Mouse (Mus musculus) c-Kit-negative CD71-positive TER-119-positive erythroid progenitor cells, embryonic 14.5 days (primary cell): ENCODE measurements around the gene Gck.

Experiments used
- DNase-seq: peaks from one replicate; pipeline ENCODE4 v3.0.0-alpha.2; 2013; ENCODE audit warnings: low read depth, low spot score

Gene Gck

GRCm38 (mm10) chr11:5877421-5877820 lies 72.5 kb downstream of the Gck start:
- no peak for DNase-seq

GRCm38 (mm10) chr11:5873192-5873591 lies 76.7 kb downstream of the Gck start:
- DNase-seq = no peak

GRCm38 (mm10) chr11:5872707-5873106 lies 77.2 kb downstream of the Gck start:
- no peak for DNase-seq

- DNase-seq = no peak
These were observed 79.8 kb downstream of the Gck start for GRCm38 (mm10) chr11:5870069-5870468.

GRCm38 (mm10) chr11:5869331-5869730 lies 80.5 kb downstream of the Gck start:
- DNase-seq = no peak

- no peak for DNase-seq
These were observed 81.6 kb downstream of the Gck start for GRCm38 (mm10) chr11:5868324-5868723.

- DNase-seq = no peak
These were observed 82.7 kb downstream of the Gck start for GRCm38 (mm10) chr11:5867196-5867595.

- no peak for DNase-seq
These were observed 87.3 kb downstream of the Gck start for GRCm38 (mm10) chr11:5862394-5863105.

GRCm38 (mm10) chr11:5861678-5862393 lies 88.0 kb downstream of the Gck start, which contains the start of gene Aebp1:
Gene Aebp1, plus strand, starts transcription at chr11:5861947.
- DNase-seq = no peak

GRCm38 (mm10) chr11:5860639-5861038 lies 89.2 kb downstream of the Gck start:
- DNase-seq = no peak

- no peak for DNase-seq
These were observed 89.9 kb downstream of the Gck start for GRCm38 (mm10) chr11:5859883-5860550.

- no peak for DNase-seq
These were observed 91.2 kb downstream of the Gck start for GRCm38 (mm10) chr11:5858723-5859122.

- no peak for DNase-seq
These were observed 93.3 kb downstream of the Gck start for GRCm38 (mm10) chr11:5856479-5857130.

GRCm38 (mm10) chr11:5855902-5856301 lies 94.0 kb downstream of the Gck start:
- no peak for DNase-seq

- no peak for DNase-seq
These were observed 94.4 kb downstream of the Gck start for GRCm38 (mm10) chr11:5855481-5855880.

GRCm38 (mm10) chr11:5852314-5852713 lies 97.6 kb downstream of the Gck start:
- no peak for DNase-seq

GRCm38 (mm10) chr11:5851021-5851736 lies 98.7 kb downstream of the Gck start:
- no peak for DNase-seq
